Mouse (Mus musculus) megakaryocyte, embryonic 14.5 days (primary cell): ENCODE results near the gene Stk11ip.

Source experiments
- FLI1 ChIP-seq: IDR thresholded peaks from 2 replicates; pipeline ENCODE4 v1.6.1; 2012; ENCODE audit warnings: low read length, inconsistent platforms, mixed read lengths
- GATA1 ChIP-seq: IDR thresholded peaks from 3 replicates; pipeline ENCODE4 v1.6.1; 2012; ENCODE audit warnings: mixed read lengths, low read length, inconsistent platforms, borderline replicate concordance

GRCm38 (mm10) chr1:75490785-75491551 is 30.4 kb upstream of the Stk11ip start:
- TF ChIP-seq FLI1: no peak
- TF ChIP-seq GATA1: no peak
